Mouse (Mus musculus) ovary, postnatal 14 days (tissue): ENCODE measurements around the gene Arl6ip5.

Experiments used
- DNase-seq: peaks from one replicate; pipeline ENCODE4 v3.0.0; 2022; ENCODE audit warnings: low spot score

The Arl6ip5 gene

GRCm38 (mm10) chr6:97210191-97210961, at the start of gene Arl6ip5:
TSS of gene Arl6ip5 (plus strand) at chr6:97210689.
- peak; percentile 66 for DNase-seq

- DNase-seq = no peak
These were observed 34.8 kb upstream of the Arl6ip5 start for GRCm38 (mm10) chr6:97175716-97176115.

- DNase-seq = peak; percentile 90
These were observed 31.8 kb upstream of the Arl6ip5 start, which contains the start of gene Tmf1 for GRCm38 (mm10) chr6:97178491-97179366. TSS of gene Tmf1 (minus strand) at chr6:97179122.

- no peak for DNase-seq
These were observed 31.1 kb upstream of the Arl6ip5 start for GRCm38 (mm10) chr6:97179367-97179828.

- DNase-seq = no peak
These were observed 10.1 kb upstream of the Arl6ip5 start for GRCm38 (mm10) chr6:97200437-97200836.

- no peak for DNase-seq
These were observed 8.0 kb upstream of the Arl6ip5 start for GRCm38 (mm10) chr6:97202477-97202876.

- DNase-seq = no peak
These were observed 6.1 kb upstream of the Arl6ip5 start for GRCm38 (mm10) chr6:97204252-97204869.

- peak; percentile 14 for DNase-seq
These were observed 5.5 kb upstream of the Arl6ip5 start for GRCm38 (mm10) chr6:97204952-97205351.

- DNase-seq = peak; percentile 99
These were observed 5.0 kb upstream of the Arl6ip5 start, which contains the start of gene Uba3 for GRCm38 (mm10) chr6:97205439-97205885. TSS of gene Uba3 (minus strand) at chr6:97205647.

GRCm38 (mm10) chr6:97207085-97207484, 3.4 kb upstream of the Arl6ip5 start:
- DNase-seq = no peak

- DNase-seq = no peak
These were observed 2.1 kb upstream of the Arl6ip5 start for GRCm38 (mm10) chr6:97208406-97208805.

- no peak for DNase-seq
These were observed 1.3 kb upstream of the Arl6ip5 start for GRCm38 (mm10) chr6:97209201-97209600.

- no peak for DNase-seq
These were observed 738 bp upstream of the Arl6ip5 start for GRCm38 (mm10) chr6:97209751-97210150.

- no peak for DNase-seq
These were observed 593 bp downstream of the Arl6ip5 start for GRCm38 (mm10) chr6:97210962-97211601.

- DNase-seq = no peak
These were observed 1.5 kb downstream of the Arl6ip5 start for GRCm38 (mm10) chr6:97211981-97212380.

GRCm38 (mm10) chr6:97216154-97216821, 5.8 kb downstream of the Arl6ip5 start:
- no peak for DNase-seq

GRCm38 (mm10) chr6:97220672-97221071, 10.2 kb downstream of the Arl6ip5 start:
- DNase-seq = no peak

- DNase-seq = no peak
These were observed 10.9 kb downstream of the Arl6ip5 start for GRCm38 (mm10) chr6:97221205-97222025.

GRCm38 (mm10) chr6:97222321-97222720, 11.8 kb downstream of the Arl6ip5 start:
- no peak for DNase-seq

- DNase-seq = no peak
These were observed 12.5 kb downstream of the Arl6ip5 start for GRCm38 (mm10) chr6:97222931-97223467.
